Mouse (Mus musculus) lung, postnatal 0 days (tissue): ENCODE results near the gene Cntnap5c.

Source experiments
- CTCF ChIP-seq: IDR thresholded peaks from 2 replicates; pipeline ENCODE4 v1.5.1; 2016; ENCODE audit warnings: antibody characterized with exemption, mild to moderate bottlenecking
- EP300 ChIP-seq: IDR thresholded peaks from 2 replicates; pipeline ENCODE4 v1.6.1; 2016; ENCODE audit warnings: antibody characterized with exemption, mild to moderate bottlenecking, control low read depth

DNA sequence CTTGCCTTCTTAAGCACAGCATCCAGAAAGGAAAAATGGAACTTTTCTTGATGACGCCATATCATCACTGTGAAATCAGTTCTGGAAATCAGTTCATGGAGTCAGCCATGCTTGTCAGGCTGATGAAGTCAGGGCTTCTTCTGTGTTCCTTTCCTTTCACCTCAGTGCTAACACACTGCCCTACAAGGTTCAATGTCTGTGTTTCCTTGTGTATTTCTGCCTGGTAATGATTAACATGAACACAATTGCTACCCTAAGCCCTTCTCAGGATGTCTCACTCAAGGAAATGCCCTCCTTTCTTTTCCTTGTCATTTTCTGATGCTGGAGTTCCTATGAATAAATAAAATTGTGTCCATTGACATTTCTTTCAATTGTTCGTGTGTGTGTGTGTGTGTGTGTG lies 431.8 kb downstream of the Cntnap5c start:
- TF ChIP-seq CTCF = no peak
- no peak for TF ChIP-seq EP300
